Mouse (Mus musculus) mature B cell (primary cell): ENCODE measurements around the gene Sap25.

ENCODE experiments used
- in situ Hi-C: fragments of 300-500 bp; cut with MboI; formaldehyde crosslinking; loops from 2 replicates; pipeline ENCODE4 v1.14.3; 2019

Gene Sap25

DNA sequence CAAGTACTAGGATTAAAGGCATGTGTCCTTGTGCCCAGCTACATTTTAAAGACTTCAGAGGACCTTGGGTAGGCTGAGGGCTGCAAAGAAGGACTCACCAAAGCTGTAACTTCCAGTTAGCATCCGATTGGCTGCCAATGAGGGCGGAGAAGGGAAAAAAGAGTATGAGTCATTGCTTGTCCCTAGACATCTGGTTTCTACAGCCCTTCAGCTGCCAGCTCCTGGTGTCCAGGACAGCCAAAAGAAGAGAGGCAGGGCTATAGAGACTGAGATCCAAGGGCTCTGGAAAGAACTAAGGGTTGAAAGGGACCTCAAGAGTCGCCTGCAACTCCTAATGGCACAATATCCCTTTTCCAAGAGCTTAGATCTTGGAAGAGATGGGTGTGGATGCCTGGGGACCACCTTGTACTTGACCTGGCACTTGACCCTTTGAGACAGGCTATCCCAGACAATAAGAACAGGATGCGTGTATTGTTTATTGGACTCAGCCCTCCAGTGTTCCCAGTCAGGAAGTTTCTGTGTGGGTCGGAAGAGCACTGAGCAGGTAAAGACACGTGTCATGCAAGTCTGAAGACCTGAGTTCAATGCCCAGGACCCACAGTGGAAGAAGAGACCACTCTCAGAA, 19.0 kb downstream of the Sap25 start:
- in situ Hi-C loops, result no loop called here

DNA sequence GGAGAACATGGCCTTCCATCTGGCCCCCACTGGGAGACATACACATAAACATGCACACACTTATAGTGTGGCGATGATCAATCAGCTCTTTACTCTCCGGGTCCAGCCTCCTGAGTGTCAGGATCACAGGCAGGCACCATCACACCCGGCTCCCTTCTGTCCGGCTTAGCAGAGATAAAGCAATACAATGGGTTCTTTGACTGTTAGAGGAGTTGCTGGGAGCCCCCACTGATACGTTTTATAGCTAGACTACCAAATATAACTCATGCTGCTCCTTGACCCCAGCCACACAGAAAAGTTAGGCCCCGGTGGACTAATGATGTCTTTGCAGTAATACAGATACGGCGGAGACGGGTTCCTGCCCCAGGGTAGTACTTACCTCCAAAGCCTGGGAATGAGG, 21.9 kb downstream of the Sap25 start:
- in situ Hi-C loops, result no loop called here

DNA sequence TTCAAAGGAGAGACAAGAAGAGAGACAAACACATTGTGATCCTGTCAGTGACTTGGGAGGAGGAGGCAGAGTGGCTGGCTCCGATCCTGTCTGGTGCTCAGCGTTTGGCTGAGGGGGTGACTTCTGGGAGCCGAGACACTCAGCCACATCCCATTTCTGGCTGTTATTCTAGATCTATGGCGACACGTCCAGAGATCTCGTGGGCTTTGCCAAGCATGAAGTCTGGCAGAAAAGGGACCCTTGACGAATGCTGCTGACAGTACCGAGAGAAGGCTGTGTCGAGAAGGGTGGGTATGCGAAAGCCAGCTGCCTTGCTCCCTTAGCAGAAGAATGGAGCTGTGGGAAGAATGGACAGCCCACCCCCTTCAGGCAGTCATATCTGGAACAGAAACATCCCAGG, 27.8 kb downstream of the Sap25 start:
- in situ Hi-C loops, result no loop called here

DNA sequence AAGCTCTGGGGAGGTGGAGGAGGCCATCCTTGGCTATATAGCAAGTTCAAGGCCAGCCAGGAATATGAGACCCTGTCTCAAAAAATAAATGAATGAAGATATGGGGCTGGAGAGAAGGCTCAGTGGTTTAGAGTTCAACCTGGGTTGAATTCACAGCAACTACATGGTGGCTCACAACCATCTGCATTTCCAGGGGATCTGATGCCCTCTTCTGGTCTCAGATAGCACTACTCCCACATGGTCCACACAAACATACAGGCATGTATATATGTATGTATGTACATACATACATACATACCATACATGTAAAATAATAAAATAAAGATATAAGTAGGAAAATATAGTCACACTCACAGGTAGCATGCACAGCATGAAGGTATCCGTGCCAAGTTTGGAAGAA, 29.1 kb downstream of the Sap25 start:
- in situ Hi-C loops, result no loop called here

DNA sequence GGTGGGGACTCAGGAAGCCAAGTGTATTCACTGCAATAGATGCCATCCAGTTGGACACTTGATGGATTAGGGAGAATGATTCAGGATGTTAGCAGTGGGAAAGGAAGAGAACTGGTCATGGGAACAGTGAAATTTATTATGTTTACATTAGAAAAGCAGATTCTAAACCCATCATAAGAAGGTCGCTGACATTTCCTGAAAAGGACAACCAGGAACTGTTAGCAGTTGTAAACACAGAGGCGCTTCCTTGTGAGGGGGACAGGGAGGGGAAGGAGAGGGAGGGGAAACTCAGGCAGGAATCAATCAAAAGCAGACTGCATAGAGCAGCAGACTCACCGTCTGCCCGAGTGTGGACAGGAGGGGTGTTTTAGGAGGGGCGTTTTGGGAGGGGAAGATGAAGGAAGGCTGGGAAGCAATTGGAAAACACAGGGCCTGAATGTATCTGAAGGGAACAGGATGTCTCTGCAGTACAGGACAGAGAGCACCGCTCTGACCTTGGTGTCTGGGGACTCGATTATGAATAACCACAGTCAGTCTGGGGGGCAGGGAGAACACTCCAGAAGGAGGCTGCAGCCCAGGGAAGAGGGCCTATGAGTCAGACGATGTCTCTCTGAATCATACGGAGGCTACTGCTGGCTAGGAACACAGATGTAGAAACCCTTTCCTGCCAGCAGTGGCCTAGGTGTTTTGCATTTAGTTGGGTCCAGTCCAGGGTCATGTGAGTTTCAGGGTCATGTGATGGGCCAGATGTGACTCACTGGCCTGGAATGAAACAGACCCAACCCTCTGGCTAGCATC, 30.5 kb downstream of the Sap25 start:
- in situ Hi-C loops, result no loop called here

DNA sequence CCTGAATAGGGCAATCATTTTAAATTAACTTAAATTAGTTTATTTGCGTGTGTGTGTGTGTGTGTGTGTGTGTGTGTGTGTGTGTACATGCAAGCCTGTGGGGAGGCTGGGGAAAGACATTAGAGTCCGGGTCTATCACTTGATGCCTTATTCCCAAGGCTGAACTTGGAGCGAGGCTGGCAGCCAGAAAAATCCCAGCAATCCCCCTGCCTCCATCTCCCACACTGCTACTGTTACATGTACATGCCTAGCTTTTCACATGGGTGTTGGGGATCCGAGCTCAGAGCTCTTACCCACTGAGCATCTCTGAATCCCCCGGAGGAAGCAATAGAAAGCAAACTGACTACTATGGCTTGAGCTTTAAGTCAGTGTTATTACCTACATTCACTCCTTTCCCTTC, 31.2 kb downstream of the Sap25 start:
- in situ Hi-C loops, result no loop called here

DNA sequence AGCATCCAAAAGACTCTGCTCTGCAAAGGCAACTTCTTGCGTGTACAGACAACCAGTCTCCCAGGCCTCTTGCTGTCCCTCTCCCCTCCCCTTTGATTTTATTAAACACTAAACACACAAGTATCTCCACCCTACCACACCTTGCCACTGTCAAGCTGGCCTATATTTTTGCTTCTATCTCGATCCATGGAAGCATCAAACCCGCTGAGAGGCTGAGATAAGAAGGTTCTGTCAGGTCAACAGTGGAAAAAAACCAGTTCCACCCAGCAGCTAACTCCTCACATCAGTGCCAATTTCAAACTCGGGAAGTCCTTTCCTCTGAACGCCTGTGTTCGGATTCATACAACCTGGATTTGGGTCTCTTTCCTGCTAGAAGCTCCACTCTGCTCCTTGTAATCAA, 31.9 kb downstream of the Sap25 start:
- in situ Hi-C loops, result no loop called here

DNA sequence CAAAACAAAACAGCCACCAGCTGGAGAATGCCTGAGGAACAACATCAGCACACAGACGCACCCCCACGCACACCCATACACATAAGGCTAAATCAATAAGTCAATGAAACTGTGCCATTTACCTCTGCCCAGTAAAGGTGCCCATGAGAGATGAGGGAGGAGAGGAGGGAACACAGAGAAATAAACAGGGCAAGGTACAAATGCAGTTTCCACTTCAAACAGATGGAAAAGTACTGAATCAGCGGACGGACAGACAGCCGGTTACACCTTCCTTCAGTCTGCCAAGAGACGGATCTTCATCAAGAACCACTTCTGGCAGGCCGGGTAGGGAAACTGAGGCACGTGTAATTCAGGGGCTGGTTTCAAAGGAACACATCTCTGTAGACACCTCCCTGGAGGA, 33.7 kb downstream of the Sap25 start:
- in situ Hi-C loops, result no loop called here

DNA sequence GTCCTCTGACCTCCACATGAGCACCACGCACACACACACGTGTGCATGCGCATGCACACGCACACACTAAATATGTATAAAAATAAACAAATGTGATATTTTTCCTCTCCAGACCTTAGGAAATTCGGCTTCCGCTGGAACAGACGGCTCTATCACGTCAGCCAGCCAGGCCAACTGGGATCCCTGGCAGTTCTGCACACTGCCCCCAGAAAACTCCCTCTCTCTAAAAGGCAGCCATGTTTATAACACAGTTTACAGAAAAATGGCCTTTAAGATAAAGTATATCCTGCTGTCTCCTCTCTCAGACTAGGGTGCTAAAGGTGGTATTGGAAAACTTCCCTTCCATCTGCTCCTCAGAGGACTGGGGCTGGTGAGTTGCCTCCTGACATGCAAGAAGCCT, 36.7 kb downstream of the Sap25 start:
- in situ Hi-C loops, result no loop called here

DNA sequence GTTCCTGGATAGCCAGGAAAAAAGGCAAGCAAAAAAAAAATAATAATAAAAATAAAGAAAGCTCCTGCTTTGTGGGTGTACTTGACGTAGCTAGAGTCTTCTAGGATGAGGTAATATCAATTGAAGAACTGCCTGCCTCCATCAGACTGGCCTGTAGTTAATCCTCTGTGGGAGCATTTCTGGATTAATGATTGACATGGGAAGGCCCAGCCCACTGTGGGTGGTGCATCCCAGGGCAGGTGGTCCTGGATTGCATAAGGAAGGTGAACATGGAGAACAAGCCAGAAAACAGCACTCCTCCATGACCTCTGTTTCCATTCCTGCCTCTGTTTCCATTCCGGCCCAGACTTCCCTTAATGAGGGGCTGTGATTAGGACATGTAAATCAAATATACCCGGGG, 37.6 kb downstream of the Sap25 start:
- in situ Hi-C loops, result no loop called here

DNA sequence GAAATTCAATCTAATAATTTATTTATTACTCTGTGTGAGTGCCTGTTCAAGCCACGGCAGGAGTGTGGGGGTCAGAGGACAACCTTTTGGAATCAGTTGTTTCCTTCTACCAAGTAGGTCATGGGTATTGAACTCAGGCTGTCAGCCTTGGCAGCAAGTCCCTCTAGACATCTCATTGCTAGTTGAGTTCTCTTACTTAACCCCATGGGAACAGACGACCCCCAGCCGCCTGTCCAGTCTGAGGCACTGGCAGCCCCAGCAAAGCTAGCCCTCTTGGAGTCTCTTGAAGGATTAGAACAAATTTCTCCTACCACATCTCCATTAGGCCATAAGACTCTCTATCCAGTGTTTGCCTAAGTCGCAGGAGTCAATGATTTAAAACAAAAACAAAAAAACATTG, 38.6 kb downstream of the Sap25 start:
- in situ Hi-C loops, result no loop called here

DNA sequence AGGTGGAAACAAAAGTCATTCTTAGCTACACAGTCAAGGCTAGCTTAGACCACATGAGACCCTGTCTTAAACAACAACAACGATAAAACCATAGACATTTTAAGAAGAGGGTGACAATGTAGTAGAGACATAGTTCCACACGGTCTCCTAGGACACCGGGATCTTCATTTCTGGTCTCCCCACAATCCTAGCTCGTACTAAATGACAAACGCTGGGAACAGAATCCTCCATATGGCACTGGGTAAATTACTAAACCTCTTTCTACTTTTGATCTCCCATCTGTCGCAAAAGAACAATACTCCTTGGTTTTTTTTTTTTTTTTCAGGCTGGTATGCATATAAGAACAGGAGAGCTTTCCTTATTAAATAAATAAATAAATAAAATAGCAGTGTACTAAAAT, 41.4 kb downstream of the Sap25 start:
- in situ Hi-C loops, result no loop called here

DNA sequence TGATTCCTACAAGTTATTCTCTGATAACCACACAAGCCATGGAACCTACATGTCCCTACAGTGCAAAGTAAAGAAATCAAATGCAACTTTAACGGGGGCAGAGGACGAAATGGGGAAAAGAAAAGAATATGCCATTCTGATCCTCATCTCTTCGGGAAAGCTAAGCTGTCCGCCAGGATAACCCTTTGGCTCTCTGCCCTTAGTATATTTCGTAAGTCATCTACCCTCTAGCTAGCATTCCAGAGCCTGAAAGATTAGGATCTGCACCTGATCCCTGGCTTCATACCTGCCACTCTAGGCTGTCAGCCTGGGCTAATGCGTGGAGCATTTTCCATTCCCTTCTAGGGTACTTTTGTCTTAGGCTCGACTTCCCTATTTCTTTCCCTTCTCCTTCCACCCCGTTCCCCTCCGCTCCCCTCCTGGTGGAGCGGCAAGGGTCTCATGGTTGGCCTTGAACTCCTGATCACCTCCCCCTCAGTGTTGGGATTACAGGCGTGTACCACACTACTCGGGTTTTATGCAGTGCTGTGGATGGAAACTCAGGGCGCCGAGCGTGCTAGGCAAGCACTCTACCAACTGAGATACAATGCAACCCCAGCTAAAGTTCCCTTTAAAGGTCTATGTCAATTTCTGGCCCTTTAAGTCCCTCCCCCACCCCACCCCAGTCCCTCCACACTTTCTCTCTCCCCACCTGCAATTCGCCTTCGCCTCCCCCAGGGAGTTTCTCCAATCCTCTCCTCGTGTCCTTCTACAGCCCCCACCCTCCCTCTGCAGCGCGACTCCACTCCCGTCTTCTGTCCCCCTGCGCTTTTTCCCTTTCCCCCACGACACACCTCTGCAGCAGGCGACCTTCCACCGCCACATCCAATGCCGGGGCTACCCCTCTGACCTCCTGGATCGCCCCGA, 42.5 kb downstream of the Sap25 start:
- in situ Hi-C loops, result no loop called here

DNA sequence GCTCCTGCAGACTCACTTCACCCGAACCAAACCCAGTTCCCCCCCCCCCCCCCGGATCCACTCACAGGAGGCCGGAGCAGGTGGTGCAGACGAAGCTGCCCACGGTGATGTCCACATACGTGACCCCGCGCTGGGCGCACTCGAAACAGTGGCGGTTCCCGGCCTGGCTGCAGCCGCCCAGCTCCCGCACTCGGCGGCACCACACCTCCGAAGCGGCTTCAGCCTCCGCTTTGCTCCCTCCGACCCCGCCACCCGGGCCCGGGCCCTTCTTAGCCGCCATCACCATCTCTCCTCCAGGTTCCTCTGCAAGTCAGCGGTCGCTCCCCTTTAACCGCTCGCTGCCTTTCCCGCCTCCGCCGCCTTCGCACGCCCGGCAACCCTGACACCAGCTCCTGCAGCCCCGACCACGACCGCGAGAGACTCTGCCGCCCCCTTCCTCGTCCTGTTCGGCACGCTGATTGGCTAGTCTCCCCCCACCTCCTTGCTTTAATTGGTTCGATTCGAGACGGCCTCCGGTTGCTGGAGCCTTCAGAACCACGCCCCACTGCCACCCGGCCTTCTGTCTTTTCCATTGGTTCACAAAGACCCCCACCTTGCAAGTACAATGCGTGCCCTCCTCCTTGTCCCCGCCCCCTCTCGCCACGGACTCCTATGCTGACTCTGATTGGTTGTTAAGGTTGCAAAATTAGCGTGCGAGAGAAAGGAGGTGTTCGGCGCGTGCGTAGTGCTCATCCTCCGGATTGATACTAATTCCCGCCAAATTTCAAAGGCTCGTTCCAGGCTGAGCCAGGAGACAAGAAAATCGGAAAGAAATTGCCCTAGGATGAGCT, 43.4 kb downstream of the Sap25 start, which contains the start of gene Agfg2:
Gene Agfg2 (minus strand): TSS at position 433 of the 830 bp plus-strand sequence.
- in situ Hi-C loops, result no loop called here

DNA sequence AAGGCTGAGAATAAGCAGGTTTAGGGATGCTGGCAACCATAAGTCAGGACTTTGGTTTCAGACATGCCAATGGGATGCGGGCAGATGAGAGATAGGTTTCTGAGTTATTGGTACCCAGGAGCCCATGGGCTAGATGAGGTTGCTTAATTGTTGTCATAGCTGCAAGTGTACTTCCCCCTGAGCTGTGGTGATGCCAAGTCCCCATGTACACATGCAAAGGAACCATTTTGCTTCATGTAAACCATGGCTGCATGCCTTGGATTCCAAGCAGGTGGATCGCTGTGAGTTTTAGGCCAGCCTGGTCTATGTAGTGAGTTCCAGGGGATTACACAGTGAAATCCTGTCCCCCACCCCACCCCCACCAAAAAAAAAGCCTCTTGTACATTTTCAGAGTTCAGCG, 44.5 kb downstream of the Sap25 start:
- in situ Hi-C loops, result no loop called here

DNA sequence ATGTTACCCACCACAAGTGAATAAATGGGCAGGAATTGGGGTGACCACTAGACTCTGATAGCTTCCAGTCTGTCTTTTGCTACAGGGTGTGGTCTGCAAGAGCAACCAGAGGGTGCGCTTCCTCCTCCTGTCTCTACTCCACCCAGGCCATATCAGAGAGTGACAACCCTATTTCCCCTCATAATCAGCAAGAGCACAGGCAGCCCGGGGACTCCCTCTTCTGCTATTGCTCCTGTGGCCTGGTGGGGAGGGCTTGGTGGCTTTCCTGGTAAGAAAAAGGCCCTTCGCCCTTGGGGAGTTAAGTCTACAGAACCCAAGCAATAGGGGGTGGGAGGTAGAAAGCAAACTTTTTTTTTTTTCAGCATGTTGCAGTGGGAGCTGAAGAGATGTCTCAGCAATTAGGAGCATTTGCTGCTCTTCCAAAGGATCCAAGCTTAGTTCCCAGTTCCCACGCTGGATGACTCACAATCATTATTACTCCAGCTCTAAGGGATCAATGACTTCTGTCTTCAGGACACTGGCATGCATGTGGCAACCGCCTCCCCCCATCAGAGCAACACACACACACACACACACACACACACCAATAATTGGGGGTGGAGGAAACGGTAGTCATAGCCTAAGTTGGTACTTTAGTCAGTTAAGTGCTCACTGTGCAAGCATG, 45.1 kb downstream of the Sap25 start:
- in situ Hi-C loops, result no loop called here

DNA sequence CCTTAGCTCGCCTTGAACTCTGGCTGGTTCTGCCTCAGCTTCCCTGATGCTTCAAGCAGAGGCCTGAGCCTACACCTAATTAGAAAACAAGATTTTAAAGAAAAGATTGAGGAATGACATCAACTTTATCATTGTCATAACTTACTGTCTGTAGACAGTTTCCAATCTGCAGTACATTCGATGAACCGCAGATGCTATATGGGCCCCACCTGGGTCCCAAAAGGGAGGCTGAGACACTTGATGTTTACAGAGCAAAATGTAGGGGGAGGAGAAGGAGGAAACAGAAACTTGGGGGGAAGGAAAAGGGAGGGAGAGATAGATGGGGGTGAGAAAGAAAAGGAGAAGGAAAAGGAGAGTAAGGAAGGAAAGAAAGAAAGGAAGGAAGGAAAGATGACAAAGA, 48.8 kb downstream of the Sap25 start:
- in situ Hi-C loops, result no loop called here

DNA sequence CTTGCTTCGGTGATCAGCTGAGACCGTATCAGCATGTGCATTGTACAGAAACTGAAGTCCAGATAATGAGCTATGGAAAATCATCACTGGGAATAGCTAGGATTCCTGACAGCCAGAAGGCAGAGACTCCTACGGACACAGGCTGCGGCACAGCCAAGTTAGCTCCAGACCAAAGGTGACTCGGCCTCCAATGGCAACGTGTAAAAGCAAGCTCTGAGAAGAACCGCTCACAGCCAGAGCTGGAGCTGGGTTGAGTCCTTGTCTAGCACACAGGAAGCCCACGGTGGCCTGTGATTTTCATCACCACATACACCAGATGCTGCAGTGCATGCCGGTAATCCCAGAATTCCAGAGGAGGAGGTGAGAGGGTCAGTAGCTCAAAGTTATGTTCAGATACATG, 49.4 kb downstream of the Sap25 start:
- in situ Hi-C loops, result no loop called here

DNA sequence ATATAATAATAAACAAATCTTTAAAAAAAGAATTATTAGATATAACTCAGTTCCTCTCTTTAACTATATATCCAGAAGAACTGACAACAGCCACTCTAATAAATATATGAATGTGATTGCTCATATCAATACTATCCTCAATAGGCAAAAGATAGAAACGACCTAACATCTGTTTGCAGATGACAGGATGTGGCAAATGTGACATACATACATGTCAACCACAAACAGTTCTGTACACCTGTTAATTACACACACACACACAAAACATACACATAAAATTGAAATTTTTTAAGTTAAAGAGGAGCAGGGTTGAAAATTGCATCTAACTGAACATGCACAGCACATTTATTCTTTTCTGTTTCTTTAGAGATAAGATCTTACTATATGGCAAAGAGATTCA, 50.7 kb downstream of the Sap25 start:
- in situ Hi-C loops, result no loop called here
